Mouse (Mus musculus) heart, adult 2 months (tissue): ENCODE measurements around the gene Nup133.

ENCODE experiments used
- CTCF ChIP-seq: fragments of 200-600 bp; IDR thresholded peaks from 2 replicates; pipeline ENCODE4 v1.8.1; 2022; ENCODE audit warnings: antibody characterized with exemption, mild to moderate bottlenecking, moderate library complexity
- EP300 ChIP-seq: fragments of 200-500 bp; IDR thresholded peaks from 2 replicates; pipeline ENCODE4 v1.6.1; 2011; ENCODE audit warnings: low read depth, low read length, control low read depth; ENCODE audit not compliant: insufficient read depth

GRCm38 (mm10) chr8:123973495-123973894 is 24.4 kb upstream of the Nup133 start:
- TF ChIP-seq EP300 (no peak), CTCF (no peak)
